ENCODE assay signal across 16 mouse cellular contexts in the genomic region with DNA sequence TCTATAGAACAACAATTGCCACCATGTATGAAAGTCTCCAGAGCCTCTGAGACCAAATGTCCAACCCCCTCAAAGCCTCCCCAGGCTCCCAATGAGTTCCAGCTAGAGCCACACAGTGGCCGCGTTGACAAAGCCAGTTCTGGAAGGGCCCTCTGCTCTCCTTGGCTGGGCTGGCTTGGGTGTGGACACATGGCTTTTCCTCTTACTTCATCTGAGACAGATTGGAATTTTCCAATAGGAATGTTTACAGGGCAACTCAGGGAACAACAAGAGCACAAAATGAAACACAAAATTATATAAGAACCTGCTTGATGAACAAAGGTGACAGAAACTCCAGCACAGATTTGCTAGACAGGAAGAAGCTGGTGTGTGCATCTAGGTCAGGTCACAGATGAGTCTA. TPM values are rescaled to one million over a fixed set of nuclear protein-coding genes. Genes with fewer than 3 reads are reported as not detected.
DNase-seq lines count a peak whose midpoint lies in the region; ATAC-seq and TF ChIP-seq lines count a peak whose summit lies in the region.
"Had no signal": no experiment of that assay in that cellular context is flagged by ENCODE, and none has a peak within 500 bp of the region (broad histone marks: within the 10 kb centered on the region; RNA-seq: fewer than 3 reads in every experiment).

No protein-coding gene starts in this region.

- H3K4me1 ChIP-seq in lung, adult 2 months (ENCODE audit: control insufficient read depth, insufficient read depth, low read length), result peaks cover 15% of the 10 kb centered on the region
- no peaks in the 10 kb centered on the region for H3K4me1 ChIP-seq in hindbrain, embryonic 12.5 days
- H3K4me1 ChIP-seq: forebrain, embryonic 13.5 days; limb, embryonic 10.5 days had no signal

- no peak overlapping the region for H3K9ac ChIP-seq in hindbrain, embryonic 12.5 days
- H3K9ac ChIP-seq: embryonic facial prominence, embryonic 13.5 days; forebrain, embryonic 13.5 days; lung, embryonic 14.5 days had no signal

- no peak for TF ChIP-seq POLR2A in lung, adult 2 months (IDR thresholded peaks at IDR 0.05; ENCODE audit: borderline replicate concordance, extremely low read depth, low read depth, low read length)

- no peaks in the 10 kb centered on the region for H3K36me3 ChIP-seq in hindbrain, embryonic 12.5 days
- H3K36me3 ChIP-seq: embryonic facial prominence, embryonic 13.5 days; limb, embryonic 10.5 days had no signal

- no peak for ATAC-seq in hindbrain, embryonic 12.5 days (ENCODE audit: low FRiP score)
- ATAC-seq: forebrain, embryonic 13.5 days had no signal

- no peaks in the 10 kb centered on the region for H3K9me3 ChIP-seq in hindbrain, embryonic 12.5 days (replicated peaks)
- H3K9me3 ChIP-seq: embryonic facial prominence, embryonic 13.5 days; forebrain, embryonic 13.5 days; limb, embryonic 10.5 days had no signal

- peak; percentile 59 to 68 for DNase-seq in lung, adult 18-20 months
- DNase-seq in lung, adult 2 months, result no peak
- DNase-seq in gastrocnemius, postnatal 25 days, result peak; percentile 56
- peak; percentile 47 for DNase-seq in kidney, adult 9 months
- DNase-seq in skeletal muscle tissue, adult 2 months (ENCODE audit: low read depth, low spot score), result peak; percentile 55
- no peak for DNase-seq in testis, postnatal 14 days (ENCODE audit: low spot score)
- DNase-seq in frontal cortex, postnatal 25 days (ENCODE audit: low spot score in 2 of 2), result no peak

- H3K4me2 ChIP-seq in hindbrain, embryonic 12.5 days (replicated peaks), result no peak overlapping the region
- H3K4me2 ChIP-seq: embryonic facial prominence, embryonic 13.5 days; forebrain, embryonic 13.5 days; lung, embryonic 14.5 days had no signal

- H3K27ac ChIP-seq in hindbrain, embryonic 12.5 days, result no peak overlapping the region
- H3K27ac ChIP-seq: embryonic facial prominence, embryonic 13.5 days; forebrain, embryonic 13.5 days; limb, embryonic 10.5 days had no signal

- no peaks in the 10 kb centered on the region for H3K27me3 ChIP-seq in hindbrain, embryonic 12.5 days
- H3K27me3 ChIP-seq: embryonic facial prominence, embryonic 13.5 days; forebrain, embryonic 13.5 days had no signal

- 23% methylated on average over 2 of the region's 2 CpGs for WGBS in lung, adult 2 months
- 82% methylated on average over 2 of the region's 2 CpGs for WGBS in hindbrain, embryonic 12.5 days

- TF ChIP-seq CTCF in lung, adult 2 months (IDR thresholded peaks at IDR 0.05; ENCODE audit: insufficient read depth, low read length), result no peak

- H3K4me3 ChIP-seq in lung, adult 2 months (replicated peaks; ENCODE audit: extremely low read depth, low read depth, low read length), result no peak overlapping the region
- no peak overlapping the region for H3K4me3 ChIP-seq in hindbrain, embryonic 12.5 days
- H3K4me3 ChIP-seq: embryonic facial prominence, embryonic 13.5 days; forebrain, embryonic 13.5 days; limb, embryonic 10.5 days had no signal

RNA-seq across cellular contexts. Expression of a gene that starts 59.8 kb away (rescaled TPM):
- 0.27 TPM in 1 of 2 replicates, not detected in the other for polyA plus RNA-seq in lung, adult 2 months (2012; rRNA removed)
- not detected for total RNA-seq in gastrocnemius, postnatal 25 days (2021)
- 0.17 TPM in 1 of 2 replicates, not detected in the other for polyA plus RNA-seq in hindbrain, embryonic 12.5 days (2016; fragmentation: Nextera tagmentation; extraction: Ambion mirVana)
- polyA plus RNA-seq: embryonic facial prominence, embryonic 13.5 days; forebrain, embryonic 13.5 days; heart, embryonic 16.5 days; large intestine, adult 2 months; lung, embryonic 14.5 days; small intestine, adult 2 months; thymus, postnatal 0 days had no signal

Comparison
In these comparisons a context has a peak if more than half of its experiments do, and no peak if none do; other contexts are left out.
1. DNase-seq: peak in lung, adult 18-20 months (2 of 2), gastrocnemius, postnatal 25 days (single experiment), kidney, adult 9 months (single experiment) and skeletal muscle tissue, adult 2 months (single experiment); none in lung, adult 2 months (single experiment), testis, postnatal 14 days (single experiment) and frontal cortex, postnatal 25 days (0 of 2).